Comparison of ENCODE assay signal across 9 mouse cellular contexts in the genomic region with DNA sequence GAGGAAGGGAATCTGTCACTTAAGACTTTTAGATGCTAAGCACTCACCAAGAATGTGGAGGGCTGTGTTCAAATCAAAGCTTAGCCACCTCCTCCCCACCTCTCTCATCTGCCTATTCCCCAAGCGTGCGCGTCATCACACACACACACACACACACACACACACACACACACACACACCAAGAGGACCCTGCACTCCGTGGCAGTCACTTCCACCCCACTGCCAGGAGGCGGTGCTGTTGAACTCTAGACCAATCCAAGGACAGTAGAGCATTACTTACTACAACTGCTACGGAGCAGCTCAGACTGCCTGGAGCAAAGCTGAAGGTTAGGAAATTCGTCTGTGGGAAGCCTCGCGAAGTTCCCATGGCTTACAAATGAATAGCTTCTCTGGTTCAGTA. TPM values are rescaled to one million over a fixed set of nuclear protein-coding genes. Genes with fewer than 3 reads are reported as not detected.
A peak's percentile ranks its signal among the peaks of the same experiment; 100 is the strongest.
DNase-seq lines count a peak whose midpoint lies in the region; ATAC-seq and TF ChIP-seq lines count a peak whose summit lies in the region.
"Had no signal": no experiment of that assay in that cellular context is flagged by ENCODE, and none has a peak within 500 bp of the region (broad histone marks: within the 10 kb centered on the region; RNA-seq: fewer than 3 reads in every experiment).

No protein-coding gene starts in this region.

- DNase-seq in 3T3-L1 (ENCODE audit: low read depth, low spot score), result peak; percentile 93
- peak; percentile 76 for DNase-seq in brain, embryonic 14.5 days (ENCODE audit: low read depth)
- DNase-seq in forebrain, postnatal 0 days, result peak; percentile 78
- peak; percentile 83 to 88 for DNase-seq in heart, postnatal 36 days
- peak; percentile 82 for DNase-seq in layer of hippocampus, adult 9-11 months
- DNase-seq in thymus, adult 18-20 months, result peak; percentile 43 to 60

- intact Hi-C loops in heart, postnatal 36 days (cut with DNase I), result loop anchor here (5.0 kb wide), 6 partner anchors 62 to 287 kb away; no protein-coding TSS in a partner anchor

- peak; percentile 56; the same call in 1 of the 2 replicates for TF ChIP-seq CTCF in brain, embryonic 14.5 days (IDR thresholded peaks at IDR 0.05; ENCODE audit: borderline replicate concordance, extremely low read depth, insufficient read depth, insufficient read length)
- TF ChIP-seq CTCF in forebrain, postnatal 0 days (IDR thresholded peaks at IDR 0.05; ENCODE audit: low read depth), result peak; percentile 82

- H3K9me3 ChIP-seq in forebrain, postnatal 0 days (ENCODE audit: low read length), result no peaks in the 10 kb centered on the region
- no peaks in the 10 kb centered on the region for H3K9me3 ChIP-seq in lung, embryonic 16.5 days (ENCODE audit: control insufficient read depth, low read length)

- H3K27me3 ChIP-seq in forebrain, postnatal 0 days (ENCODE audit: insufficient read depth, low read length), result peaks cover 31% of the 10 kb centered on the region
- H3K27me3 ChIP-seq in lung, embryonic 16.5 days (ENCODE audit: control insufficient read depth, insufficient read depth, low read depth, low read length), result no peaks in the 10 kb centered on the region

- H3K4me1 ChIP-seq in forebrain, postnatal 0 days (ENCODE audit: insufficient read depth), result peaks cover 18% of the 10 kb centered on the region; the same call in 1 of the 2 replicates
- H3K4me1 ChIP-seq in lung, embryonic 16.5 days (replicated peaks; ENCODE audit: control insufficient read depth, insufficient read depth, low read length), result peaks cover 11% of the 10 kb centered on the region

- peak; percentile 85 for ATAC-seq in forebrain, postnatal 0 days
- peak; percentile 78 for ATAC-seq in lung, embryonic 16.5 days (ENCODE audit: low read depth)
- ATAC-seq in neutrophil, adult 5-6 weeks (ENCODE audit: extremely low read depth, insufficient number of reproducible peaks, low FRiP score, poor library complexity, severe bottlenecking), result peak; percentile 77

- H3K27ac ChIP-seq in forebrain, postnatal 0 days (ENCODE audit: low read depth, low read length), result no peak overlapping the region
- no peak overlapping the region for H3K27ac ChIP-seq in lung, embryonic 16.5 days (ENCODE audit: low read length)

- no peak overlapping the region for H3K9ac ChIP-seq in forebrain, postnatal 0 days
- H3K9ac ChIP-seq in lung, embryonic 16.5 days (ENCODE audit: low read length), result no peak overlapping the region

- 20% methylated on average over 9 of the region's 9 CpGs for WGBS in forebrain, postnatal 0 days
- WGBS in lung, embryonic 16.5 days, result 10% methylated on average over 9 of the region's 9 CpGs

- no peak overlapping the region for H3K4me3 ChIP-seq in forebrain, postnatal 0 days (ENCODE audit: low read depth, low read length)
- no peak overlapping the region for H3K4me3 ChIP-seq in lung, embryonic 16.5 days (ENCODE audit: low read length)

- no peaks in the 10 kb centered on the region for H3K36me3 ChIP-seq in forebrain, postnatal 0 days (ENCODE audit: insufficient read depth)
- H3K36me3 ChIP-seq in lung, embryonic 16.5 days (ENCODE audit: control insufficient read depth, insufficient read depth, low read length), result no peaks in the 10 kb centered on the region

- TF ChIP-seq POLR2A in brain, embryonic 14.5 days (IDR thresholded peaks at IDR 0.05; ENCODE audit: borderline replicate concordance, extremely low read depth, insufficient read depth, insufficient read length, poor library complexity, severe bottlenecking), result no peak

- no peak overlapping the region for H3K4me2 ChIP-seq in forebrain, postnatal 0 days (ENCODE audit: low read depth)
- peak overlapping the region; percentile 93; the same call in 1 of the 2 replicates for H3K4me2 ChIP-seq in lung, embryonic 16.5 days (ENCODE audit: low read depth, low read length)

RNA-seq across cellular contexts. Expression of gene Thbd, which starts 1.2 kb away (rescaled TPM):
- polyA plus RNA-seq in brain, embryonic 14.5 days (2012; rRNA removed), result 4.6 and 6.4 TPM in 2 replicates
- 16.2 and 24.2 TPM in 2 replicates for total RNA-seq in forebrain, postnatal 0 days (2014; rRNA removed)
- polyA plus RNA-seq in forebrain, postnatal 0 days (2015; fragmentation: Nextera tagmentation; extraction: Ambion mirVana), result 9.6 and 11.1 TPM in 2 replicates
- 10 to 100 TPM; 38.4 to 51.7 TPM for total RNA-seq in heart, postnatal 36 days (2021)
- 100.0 and 109 TPM in 2 replicates for polyA plus RNA-seq in lung, embryonic 16.5 days (2015; fragmentation: Nextera tagmentation; extraction: Ambion mirVana)
- total RNA-seq in neutrophil, adult 5-6 weeks (2017), result 17.3 and 18.0 TPM in 2 replicates
- total RNA-seq: MEL had no signal

RNA-seq across cellular contexts. Expression of gene Sstr4, which starts 14.0 kb away (rescaled TPM):
- 2.3 and 2.9 TPM in 2 replicates for polyA plus RNA-seq in brain, embryonic 14.5 days (2012; rRNA removed)
- total RNA-seq in forebrain, postnatal 0 days (2014; rRNA removed), result 10.7 and 12.1 TPM in 2 replicates
- 1.9 and 2.8 TPM in 2 replicates for polyA plus RNA-seq in forebrain, postnatal 0 days (2015; fragmentation: Nextera tagmentation; extraction: Ambion mirVana)
- 1 to 10 TPM; 1.0 to 1.9 TPM for total RNA-seq in heart, postnatal 36 days (2021)
- 3.1 and 3.8 TPM in 2 replicates for polyA plus RNA-seq in lung, embryonic 16.5 days (2015; fragmentation: Nextera tagmentation; extraction: Ambion mirVana)
- 2.0 and 3.6 TPM in 2 replicates for total RNA-seq in neutrophil, adult 5-6 weeks (2017)
- total RNA-seq: MEL had no signal

RNA-seq across cellular contexts. Expression of gene Cd93, which starts 34.2 kb away (rescaled TPM):
- 6.8 and 13.9 TPM in 2 replicates for polyA plus RNA-seq in brain, embryonic 14.5 days (2012; rRNA removed)
- total RNA-seq in forebrain, postnatal 0 days (2014; rRNA removed), result 15.2 and 22.4 TPM in 2 replicates
- 4.0 and 4.5 TPM in 2 replicates for polyA plus RNA-seq in forebrain, postnatal 0 days (2015; fragmentation: Nextera tagmentation; extraction: Ambion mirVana)
- total RNA-seq in heart, postnatal 36 days (2021), result 10 to 100 TPM; 65.4 to 68.0 TPM
- polyA plus RNA-seq in lung, embryonic 16.5 days (2015; fragmentation: Nextera tagmentation; extraction: Ambion mirVana), result 38.3 and 40.2 TPM in 2 replicates
- total RNA-seq in neutrophil, adult 5-6 weeks (2017), result 15.1 and 15.7 TPM in 2 replicates
- total RNA-seq: MEL had no signal
